Comparison of ENCODE assay signal across 10 mouse cellular contexts in genomic region chr7:100924200-100924599, GRCm38 (mm10). TPM values are rescaled to one million over a fixed set of nuclear protein-coding genes. Genes with fewer than 3 reads are reported as not detected.
A peak's percentile ranks its signal among the peaks of the same experiment; 100 is the strongest.
DNase-seq lines count a peak whose midpoint lies in the region; ATAC-seq and TF ChIP-seq lines count a peak whose summit lies in the region.
"Had no signal": no experiment of that assay in that cellular context is flagged by ENCODE, and none has a peak within 500 bp of the region (broad histone marks: within the 10 kb centered on the region; RNA-seq: fewer than 3 reads in every experiment).

No protein-coding gene starts in this region.

- peak overlapping the region; percentile 38; the same call in 1 of the 2 replicates for H3K9ac ChIP-seq in embryonic facial prominence, embryonic 12.5 days
- H3K9ac ChIP-seq in limb, embryonic 15.5 days = no peak overlapping the region
- no peak overlapping the region for H3K9ac ChIP-seq in liver, postnatal 0 days (replicated peaks)

- H3K4me1 ChIP-seq in heart, embryonic 10.5 days = peaks cover 100% of the 10 kb centered on the region
- peaks cover 87% of the 10 kb centered on the region for H3K4me1 ChIP-seq in embryonic facial prominence, embryonic 12.5 days
- peaks cover 97% of the 10 kb centered on the region for H3K4me1 ChIP-seq in limb, embryonic 15.5 days
- H3K4me1 ChIP-seq in liver, postnatal 0 days (ENCODE audit: insufficient read depth) = peaks cover 3% of the 10 kb centered on the region; the same call in 1 of the 2 replicates

- no peaks in the 10 kb centered on the region for H3K9me3 ChIP-seq in heart, embryonic 10.5 days
- H3K9me3 ChIP-seq in embryonic facial prominence, embryonic 12.5 days = no peaks in the 10 kb centered on the region
- no peaks in the 10 kb centered on the region for H3K9me3 ChIP-seq in limb, embryonic 15.5 days
- H3K9me3 ChIP-seq in liver, postnatal 0 days (ENCODE audit: low read length) = no peaks in the 10 kb centered on the region

- no peak for TF ChIP-seq CTCF in layer of hippocampus, adult 2 months (conservative IDR thresholded peaks at IDR 0.05)
- TF ChIP-seq CTCF in liver, postnatal 0 days (IDR thresholded peaks at IDR 0.05; ENCODE audit: low read depth) = no peak

- 55% methylated on average over 5 of the region's 5 CpGs for WGBS in heart, embryonic 10.5 days
- 82% methylated on average over 5 of the region's 5 CpGs for WGBS in embryonic facial prominence, embryonic 12.5 days
- WGBS in limb, embryonic 15.5 days = 72% methylated on average over 5 of the region's 5 CpGs
- 79% methylated on average over 5 of the region's 5 CpGs for WGBS in liver, postnatal 0 days (ENCODE audit: insufficient replicate concordance)

- no peaks in the 10 kb centered on the region for H3K27me3 ChIP-seq in heart, embryonic 10.5 days (ENCODE audit: insufficient read depth, poor library complexity, severe bottlenecking)
- H3K27me3 ChIP-seq in embryonic facial prominence, embryonic 12.5 days = no peaks in the 10 kb centered on the region
- no peaks in the 10 kb centered on the region for H3K27me3 ChIP-seq in limb, embryonic 15.5 days
- H3K27me3 ChIP-seq in liver, postnatal 0 days (ENCODE audit: insufficient read depth, low read length) = peaks cover 10% of the 10 kb centered on the region; the same call in 1 of the 2 replicates

- peaks cover 45% of the 10 kb centered on the region for H3K36me3 ChIP-seq in heart, embryonic 10.5 days
- peaks cover 35% of the 10 kb centered on the region for H3K36me3 ChIP-seq in embryonic facial prominence, embryonic 12.5 days
- H3K36me3 ChIP-seq in limb, embryonic 15.5 days = peaks cover 37% of the 10 kb centered on the region
- H3K36me3 ChIP-seq in liver, postnatal 0 days (replicated peaks; ENCODE audit: insufficient read depth, low read length) = no peaks in the 10 kb centered on the region

- TF ChIP-seq EP300 in liver, postnatal 0 days (IDR thresholded peaks at IDR 0.05; ENCODE audit: low read depth) = no peak

- peak overlapping the region; percentile 87 for H3K4me3 ChIP-seq in heart, embryonic 10.5 days
- peak overlapping the region; percentile 27; the same call in 1 of the 2 replicates for H3K4me3 ChIP-seq in layer of hippocampus, adult 2 months
- H3K4me3 ChIP-seq in embryonic facial prominence, embryonic 12.5 days = 0 out of 2 replicates have a peak overlapping the region, but pooled peaks have one; percentile 88
- H3K4me3 ChIP-seq in limb, embryonic 15.5 days = no peak overlapping the region; the same call in 1 of the 2 replicates
- H3K4me3 ChIP-seq in liver, postnatal 0 days (ENCODE audit: low read depth, low read length) = no peak overlapping the region

- peak overlapping the region; percentile 100 for H3K4me2 ChIP-seq in embryonic facial prominence, embryonic 12.5 days (replicated peaks)
- peak overlapping the region; percentile 87 for H3K4me2 ChIP-seq in limb, embryonic 15.5 days
- H3K4me2 ChIP-seq in liver, postnatal 0 days (ENCODE audit: low read depth, low read length) = no peak overlapping the region

- H3K27ac ChIP-seq in heart, embryonic 10.5 days = peak overlapping the region; percentile 82
- H3K27ac ChIP-seq in layer of hippocampus, adult 2 months = peak overlapping the region; percentile 87
- H3K27ac ChIP-seq in embryonic facial prominence, embryonic 12.5 days = no peak overlapping the region
- 0 out of 2 replicates have a peak overlapping the region, but pooled peaks have one; percentile 38 for H3K27ac ChIP-seq in limb, embryonic 15.5 days
- H3K27ac ChIP-seq in liver, postnatal 0 days (ENCODE audit: low read depth) = no peak overlapping the region

- no peak for DNase-seq in heart, embryonic 10.5 days (ENCODE audit: low spot score)
- no peak for DNase-seq in heart, adult 8-10 months (ENCODE audit: low spot score)
- DNase-seq in layer of hippocampus, adult 2 months (ENCODE audit: low spot score in 2 of 2) = no peak
- no peak for DNase-seq in layer of hippocampus, postnatal 14 days (ENCODE audit: low spot score in 2 of 2)
- no peak for DNase-seq in MN1 (ENCODE audit: low spot score)
- no peak for DNase-seq in liver, postnatal 0 days
- DNase-seq: thymus, postnatal 25 days had no signal

- ATAC-seq in embryonic facial prominence, embryonic 12.5 days (ENCODE audit: insufficient number of reproducible peaks, insufficient read depth, low FRiP score, low TSS enrichment) = no peak
- ATAC-seq in limb, embryonic 15.5 days (ENCODE audit: insufficient number of reproducible peaks, low FRiP score, low TSS enrichment, low read depth) = no peak
- ATAC-seq in liver, postnatal 0 days = no peak

RNA-seq across cellular contexts. Expression of gene Arhgef17, which starts 7.7 kb away (rescaled TPM):
- 7.9 and 10.1 TPM in 2 replicates for polyA plus RNA-seq in heart, embryonic 10.5 days (2016; fragmentation: Nextera tagmentation; extraction: Ambion mirVana)
- 10 to 100 TPM; 25.0 to 36.6 (median 28.1) TPM for total RNA-seq in heart, adult 8-10 months (2022)
- total RNA-seq in layer of hippocampus, adult 2 months (2021) = 100 to 1,000 TPM; 163 to 171 TPM
- 100 to 1,000 TPM; 113 to 117 TPM for total RNA-seq in layer of hippocampus, postnatal 14 days (2021)
- 11.0 and 11.1 TPM in 2 replicates for polyA plus RNA-seq in embryonic facial prominence, embryonic 12.5 days (2016; fragmentation: Nextera tagmentation; extraction: Ambion mirVana)
- polyA plus RNA-seq in limb, embryonic 15.5 days (2015; fragmentation: Nextera tagmentation; extraction: Ambion mirVana) = 8.0 and 8.5 TPM in 2 replicates
- polyA plus RNA-seq in liver, postnatal 0 days (2015; fragmentation: Nextera tagmentation; extraction: Ambion mirVana) = 0.35 and 0.38 TPM in 2 replicates

RNA-seq across cellular contexts. Expression of gene P2ry6, which starts 50.2 kb away (rescaled TPM):
- 0.97 and 1.2 TPM in 2 replicates for polyA plus RNA-seq in heart, embryonic 10.5 days (2016; fragmentation: Nextera tagmentation; extraction: Ambion mirVana)
- total RNA-seq in heart, adult 8-10 months (2022) = 1 to 10 TPM; 2.7 to 4.0 (median 3.3) TPM
- total RNA-seq in layer of hippocampus, adult 2 months (2021) = 1 to 10 TPM; 3.0 to 3.6 TPM
- 1 to 10 TPM; 3.0 to 6.0 TPM for total RNA-seq in layer of hippocampus, postnatal 14 days (2021)
- 2.7 and 3.6 TPM in 2 replicates for polyA plus RNA-seq in embryonic facial prominence, embryonic 12.5 days (2016; fragmentation: Nextera tagmentation; extraction: Ambion mirVana)
- polyA plus RNA-seq in limb, embryonic 15.5 days (2015; fragmentation: Nextera tagmentation; extraction: Ambion mirVana) = 6.0 and 7.9 TPM in 2 replicates
- 5.3 and 6.0 TPM in 2 replicates for polyA plus RNA-seq in liver, postnatal 0 days (2015; fragmentation: Nextera tagmentation; extraction: Ambion mirVana)
- total RNA-seq: common myeloid progenitor, adult 5-6 weeks had no signal

Comparison
In these comparisons a context has a peak if more than half of its experiments do, and no peak if none do; other contexts are left out.
1. H3K27ac ChIP-seq: peak in heart, embryonic 10.5 days (single experiment), layer of hippocampus, adult 2 months (single experiment) and limb, embryonic 15.5 days (single experiment); none in embryonic facial prominence, embryonic 12.5 days (single experiment) and liver, postnatal 0 days (single experiment).
2. H3K4me3 ChIP-seq: peak in heart, embryonic 10.5 days (single experiment), layer of hippocampus, adult 2 months (single experiment) and embryonic facial prominence, embryonic 12.5 days (single experiment); none in limb, embryonic 15.5 days (single experiment) and liver, postnatal 0 days (single experiment).